Mouse (Mus musculus) liver, embryonic 14.5 days (tissue): Measurements from ENCODE around the gene Ocrl. TPM values are rescaled to one million over a fixed set of nuclear protein-coding genes. Genes with fewer than 3 reads are reported as not detected.

Experiments
- ATAC-seq: fragments of 200-750 bp; cut with Nextera tagmentation; 2 replicates; pipeline ENCODE4 v1.8.0; 2017; ENCODE audit warnings: moderate number of reproducible peaks, mild to moderate bottlenecking, moderate library complexity; ENCODE audit not compliant: insufficient read depth
- DNase-seq, 3 experiments: peaks; one replicate each; pipeline ENCODE4 v3.0.0-alpha.2; 2012 to 2013; ENCODE audit warnings: low read depth in 3 of 3, low spot score in 3 of 3
- H3K27ac ChIP-seq: fragments of 300-500 bp; sonication (generic); 2 replicates; pipeline ENCODE4 v1.5.1; 2014; ENCODE audit warnings: moderate library complexity, mild to moderate bottlenecking, control low read depth, inconsistent platforms
- H3K27me3 ChIP-seq: fragments of 300-500 bp; sonication (generic); 2 replicates; pipeline ENCODE4 v1.6.1; 2014; ENCODE audit warnings: mild to moderate bottlenecking, low read length, moderate library complexity; ENCODE audit not compliant: control insufficient read depth, insufficient read depth
- H3K36me3 ChIP-seq: fragments of 300-500 bp; sonication (generic); replicated peaks from 2 replicates; pipeline ENCODE4 v1.6.1; 2014; ENCODE audit warnings: low read depth; ENCODE audit not compliant: control insufficient read depth, insufficient read depth
- H3K4me1 ChIP-seq, 2 experiments: fragments of 200-500 bp in 1 of 2; fragments of 300-500 bp in 1 of 2; sonication (generic) in 1 of 2; replicated peaks; 2 replicates each; pipeline ENCODE4 v1.6.1; 2012 to 2014; ENCODE audit warnings: antibody characterized with exemption in 1 of 2, inconsistent platforms in 1 of 2, low read length in 1 of 2; ENCODE audit not compliant: control insufficient read depth in 2 of 2, insufficient read depth in 2 of 2
- H3K4me2 ChIP-seq: fragments of 300-500 bp; sonication (generic); 2 replicates; pipeline ENCODE4 v1.6.1; 2014; ENCODE audit warnings: low read depth, mild to moderate bottlenecking, control low read depth, moderate library complexity
- H3K4me3 ChIP-seq, 2 experiments: fragments of 200-500 bp in 1 of 2; fragments of 300-500 bp in 1 of 2; sonication (generic) in 1 of 2; 2 replicates each; pipeline ENCODE4 v1.5.1; 2012 to 2014; ENCODE audit warnings: low read depth in 2 of 2, low read length in 2 of 2, mild to moderate bottlenecking in 2 of 2, control low read depth in 1 of 2, inconsistent platforms in 1 of 2, moderate library complexity in 1 of 2; ENCODE audit not compliant: insufficient read depth in 1 of 2
- H3K9ac ChIP-seq: fragments of 300-500 bp; sonication (generic); replicated peaks from 2 replicates; pipeline ENCODE4 v1.6.1; 2014; ENCODE audit warnings: mild to moderate bottlenecking, control low read depth, moderate library complexity
- H3K9me3 ChIP-seq: fragments of 300-500 bp; sonication (generic); 2 replicates; pipeline ENCODE4 v1.6.1; 2016; ENCODE audit warnings: low read length, mixed read lengths; ENCODE audit not compliant: control insufficient read depth
- CTCF ChIP-seq: IDR thresholded peaks from 2 replicates; pipeline ENCODE4 v1.5.1; 2016; ENCODE audit warnings: antibody characterized with exemption, low read depth, control low read depth
- EP300 ChIP-seq: IDR thresholded peaks from 2 replicates; pipeline ENCODE4 v1.6.1; 2016; ENCODE audit warnings: antibody characterized with exemption, low read depth
- WGBS: fragments of 180-500 bp; shearing (Covaris S2); extraction: QIAGEN DNeasy Blood & Tissue Kit; methylation state at CpG from one replicate; pipeline ENCODE4 v1.1.7; 2014; ENCODE audit not compliant: insufficient replicate concordance; 5-methylcytosine and 5-hydroxymethylcytosine counted together
- polyA plus RNA-seq, 2 experiments: library from polyadenylated mRNA; depleted of rRNA in 1 of 2; stranded (reverse) in 1 of 2; unstranded in 1 of 2; fragments of >200 nt; fragmentation: Nextera tagmentation in 1 of 2; extraction: Ambion mirVana in 1 of 2; gene quantifications; 2 replicates each; pipeline versions ENCODE4 v1.2.1 to v1.2.3; 2012 to 2014

Ocrl gene
- polyA plus RNA-seq (2012; rRNA removed), result 4.2 and 4.8 TPM in 2 replicates
- 2.4 and 2.9 TPM in 2 replicates for polyA plus RNA-seq (2014; fragmentation: Nextera tagmentation; extraction: Ambion mirVana)

DNA sequence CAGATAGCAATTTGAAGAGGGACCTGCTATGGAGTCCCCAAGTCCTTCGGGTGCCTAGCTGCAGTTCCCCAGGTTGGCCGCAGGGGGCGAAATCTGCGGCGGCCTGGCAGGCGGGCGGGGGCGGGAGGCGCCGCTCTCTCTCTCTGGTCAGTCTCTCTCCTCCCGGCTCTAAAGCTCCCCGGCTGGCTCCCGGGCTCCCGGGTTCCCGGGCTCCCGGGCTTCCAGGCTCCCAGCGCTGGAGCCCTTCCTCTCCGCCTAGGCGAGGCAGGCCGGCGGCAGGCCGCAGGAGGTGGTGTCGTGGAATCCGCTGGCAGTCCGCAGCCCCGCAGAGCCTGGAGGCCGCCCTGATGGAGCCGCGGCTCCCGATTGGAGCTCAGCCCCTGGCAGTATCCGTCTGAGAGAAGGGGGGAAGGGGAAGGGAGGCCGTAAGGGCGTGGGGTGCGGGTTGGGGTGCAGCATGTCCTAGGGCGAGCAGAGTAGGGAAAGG lies at the start of gene Ocrl:
TSS of gene Ocrl (plus strand) at position 82 of the 487 bp plus-strand sequence.
- Histone ChIP-seq H3K4me2 (peak within 1 kb of the TSS; percentile 62), H3K27me3 (no peaks in the 10 kb centered on the region), H3K4me3 (peak within 1 kb of the TSS; percentile 72 to 88), H3K36me3 (no peaks in the 10 kb centered on the region), H3K27ac (no peak within 1 kb of the TSS), H3K9me3 (no peaks in the 10 kb centered on the region), H3K4me1 (peaks cover 0 to 3% of the 10 kb centered on the region in 2 experiments; a peak in 2 of 4 replicates), H3K9ac (peak within 1 kb of the TSS; percentile 74)
- peak; percentile 88 for TF ChIP-seq CTCF
- no peak for TF ChIP-seq EP300
- DNase-seq, result peak in 2 of 3 experiments; percentile 29 to 44
- peak; percentile 87 for ATAC-seq
- 16% methylated on average over 17 of the region's 35 CpGs for WGBS

DNA sequence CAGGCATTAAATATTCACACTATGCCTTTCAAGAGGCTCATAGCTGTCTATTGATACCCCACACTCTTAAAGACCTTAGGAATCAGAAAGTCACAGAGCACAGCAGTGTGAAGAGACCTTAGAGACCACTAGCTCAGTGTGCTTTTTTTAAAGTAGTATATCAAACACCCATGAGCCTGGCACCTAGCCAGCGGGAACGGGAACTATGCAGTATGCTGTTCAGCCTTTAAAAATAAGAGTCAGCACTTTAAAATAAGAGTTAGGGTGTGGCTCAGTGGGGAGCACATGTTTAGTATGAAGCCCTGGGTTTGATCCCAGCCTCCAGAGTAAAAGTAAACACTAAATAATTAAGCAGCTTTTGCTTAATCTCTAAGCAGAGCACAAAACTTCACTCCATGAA lies 32.1 kb upstream of the Ocrl start:
- Histone ChIP-seq H3K9ac (no peak overlapping the region), H3K27ac (no peak overlapping the region), H3K4me2 (no peak overlapping the region), H3K4me3 (no peak overlapping the region), H3K9me3 (no peaks in the 10 kb centered on the region), H3K4me1 (no peaks in the 10 kb centered on the region), H3K27me3 (no peaks in the 10 kb centered on the region), H3K36me3 (no peaks in the 10 kb centered on the region)
- DNase-seq (no peak), ATAC-seq (no peak)
- 33% methylated on average over 2 of the region's 2 CpGs for WGBS
- no peak for TF ChIP-seq CTCF
- TF ChIP-seq EP300, result no peak

DNA sequence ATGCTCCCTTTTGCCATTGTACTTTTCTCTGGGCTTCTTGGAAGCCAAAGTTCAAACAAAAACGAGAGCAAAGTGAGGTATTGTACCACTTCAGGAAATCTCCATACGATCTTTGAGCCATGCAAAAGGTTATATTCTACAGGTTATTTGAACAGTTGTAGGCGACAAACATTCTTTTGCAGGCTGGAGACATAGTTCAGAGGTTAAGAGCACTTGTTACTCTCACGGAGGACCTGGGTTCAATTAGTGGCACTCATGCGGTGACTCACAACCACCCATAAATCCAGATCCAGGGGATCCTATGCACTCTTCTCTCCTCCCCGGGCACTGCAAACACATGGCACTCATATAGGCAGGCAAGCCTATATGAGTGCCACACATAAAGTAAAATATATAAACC lies 29.4 kb upstream of the Ocrl start:
- ATAC-seq (no peak), DNase-seq (no peak)
- no peaks in the 10 kb centered on the region for H3K36me3 ChIP-seq
- no peak overlapping the region for H3K4me2 ChIP-seq
- no peak overlapping the region for H3K27ac ChIP-seq
- no peak overlapping the region for H3K9ac ChIP-seq
- H3K27me3 ChIP-seq, result no peaks in the 10 kb centered on the region
- no peaks in the 10 kb centered on the region for H3K9me3 ChIP-seq
- 69% methylated on average over 6 of the region's 6 CpGs for WGBS
- TF ChIP-seq EP300 (no peak), CTCF (no peak)
- H3K4me1 ChIP-seq, result no peaks in the 10 kb centered on the region
- no peak overlapping the region for H3K4me3 ChIP-seq

GRCm38 (mm10) chrX:47887401-47887800 lies 24.8 kb upstream of the Ocrl start:
- Histone ChIP-seq H3K27me3 (peaks cover 5% of the 10 kb centered on the region; the same call in 1 of the 2 replicates), H3K36me3 (no peaks in the 10 kb centered on the region), H3K27ac (no peak overlapping the region), H3K9me3 (no peaks in the 10 kb centered on the region), H3K4me1 (no peaks in the 10 kb centered on the region), H3K4me3 (no peak overlapping the region), H3K9ac (no peak overlapping the region), H3K4me2 (no peak overlapping the region)
- DNase-seq (no peak), ATAC-seq (no peak)
- WGBS, result 58% methylated on average over 2 of the region's 2 CpGs
- no peak for TF ChIP-seq EP300

DNA sequence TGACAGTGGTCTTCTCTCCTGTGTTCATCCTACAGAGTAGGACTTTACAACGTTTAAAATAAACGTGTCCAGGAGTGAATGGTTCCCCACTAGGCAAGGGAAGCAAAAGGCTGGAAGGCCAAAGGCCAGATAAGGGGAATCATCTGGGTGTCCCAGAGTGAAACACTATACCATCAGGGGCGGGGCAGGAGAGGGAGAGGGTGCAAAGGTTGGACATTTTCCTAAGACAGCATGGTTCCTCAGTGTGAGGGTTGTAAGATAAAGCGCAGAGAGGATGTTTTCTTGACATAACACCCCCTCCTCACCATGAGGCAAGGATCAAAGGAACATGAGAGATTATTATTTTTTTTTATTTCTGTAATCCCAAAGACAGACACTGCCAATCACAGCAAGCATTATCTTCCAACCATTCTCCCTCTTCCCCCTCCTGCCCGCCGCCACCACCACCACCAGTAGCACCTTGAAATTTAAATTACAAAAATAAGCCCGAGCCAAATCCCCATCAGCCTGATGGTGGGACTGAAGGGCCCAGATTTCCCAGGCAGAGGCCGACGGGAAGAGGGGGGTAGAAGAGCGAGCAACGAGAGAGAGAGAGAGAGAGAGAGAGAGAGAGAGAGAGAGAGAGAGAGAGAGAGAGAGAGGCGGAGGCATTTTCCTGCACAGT lies 20.8 kb upstream of the Ocrl start:
- Histone ChIP-seq H3K4me3 (peak overlapping the region; percentile 40 to 41), H3K9me3 (no peaks in the 10 kb centered on the region), H3K9ac (no peak overlapping the region), H3K4me1 (no peaks in the 10 kb centered on the region), H3K27ac (no peak overlapping the region), H3K27me3 (peaks cover 7% of the 10 kb centered on the region), H3K36me3 (no peaks in the 10 kb centered on the region), H3K4me2 (peak overlapping the region; percentile 11; the same call in 1 of the 2 replicates)
- 12% methylated on average over 10 of the region's 12 CpGs for WGBS
- DNase-seq (no peak), ATAC-seq (no peak)
- TF ChIP-seq EP300 (no peak), CTCF (no peak)
